Mouse (Mus musculus) MEL (cell line): ENCODE results near the gene Ephx4. TPM values are rescaled to one million over a fixed set of nuclear protein-coding genes. Genes with fewer than 3 reads are reported as not detected.

Source experiments
- DNase-seq: peaks from one replicate; pipeline ENCODE4 v3.0.0; 2011; ENCODE audit warnings: low read depth, low spot score
- H3K27ac ChIP-seq: 2 replicates; pipeline ENCODE4 v1.5.1; 2012; ENCODE audit warnings: low read depth, mild to moderate bottlenecking, control low read depth, low read length, moderate library complexity; ENCODE audit not compliant: control insufficient read depth
- H3K27me3 ChIP-seq, 2 experiments: fragments of 150-350 bp in 1 of 2; sonication (generic) in 1 of 2; 2 replicates each; pipeline ENCODE4 v1.6.1; 2012; ENCODE audit warnings: low read length in 2 of 2, mild to moderate bottlenecking in 2 of 2, improper control_type of control experiment in 1 of 2, moderate library complexity in 1 of 2; ENCODE audit not compliant: insufficient read depth in 2 of 2, control insufficient read depth in 1 of 2
- H3K36me3 ChIP-seq, 2 experiments: 2 replicates each; pipeline ENCODE4 v1.6.1; 2012 to 2014; ENCODE audit warnings: low read length in 2 of 2, improper control_type of control experiment in 1 of 2, inconsistent platforms in 1 of 2, mild to moderate bottlenecking in 1 of 2; ENCODE audit not compliant: insufficient read depth in 2 of 2, control insufficient read depth in 1 of 2
- H3K4me1 ChIP-seq, 2 experiments: fragments of 150-350 bp in 1 of 2; sonication (generic) in 1 of 2; 2 replicates each; pipeline ENCODE4 v1.6.1; 2012; ENCODE audit warnings: low read length in 2 of 2, improper control_type of control experiment in 1 of 2, mild to moderate bottlenecking in 1 of 2; ENCODE audit not compliant: insufficient read depth in 2 of 2, control insufficient read depth in 1 of 2
- H3K4me3 ChIP-seq, 2 experiments: fragments of 150-350 bp in 1 of 2; sonication (generic) in 1 of 2; 2 replicates each; pipeline ENCODE4 v1.5.1; 2012; ENCODE audit warnings: low read depth in 2 of 2, low read length in 2 of 2, mild to moderate bottlenecking in 2 of 2, moderate library complexity in 2 of 2, control low read depth in 1 of 2, improper control_type of control experiment in 1 of 2; ENCODE audit not compliant: control insufficient read depth in 1 of 2, insufficient read depth in 1 of 2
- H3K79me2 ChIP-seq: 2 replicates; pipeline ENCODE4 v1.6.1; 2012; ENCODE audit warnings: mild to moderate bottlenecking, low read length, moderate library complexity; ENCODE audit not compliant: control insufficient read depth, poor library complexity, insufficient read depth
- H3K9ac ChIP-seq: 2 replicates; pipeline ENCODE4 v1.6.1; 2012; ENCODE audit warnings: low read depth, mild to moderate bottlenecking, control low read depth, low read length, moderate library complexity; ENCODE audit not compliant: control insufficient read depth, poor library complexity, severe bottlenecking
- H3K9me3 ChIP-seq: fragments of 150-350 bp; sonication (generic); replicated peaks from 2 replicates; pipeline ENCODE4 v1.6.1; 2012; ENCODE audit warnings: mild to moderate bottlenecking, low read length, improper control_type of control experiment, moderate library complexity; ENCODE audit not compliant: insufficient read depth
- BHLHE40 ChIP-seq: IDR thresholded peaks from 2 replicates; pipeline ENCODE4 v1.6.1; 2012; ENCODE audit warnings: low read depth, mild to moderate bottlenecking, inconsistent platforms, low read length, improper control_type of control experiment, borderline replicate concordance
- CHD1 ChIP-seq: IDR thresholded peaks from 2 replicates; pipeline ENCODE4 v1.6.1; 2012; ENCODE audit warnings: low read depth, mild to moderate bottlenecking, inconsistent platforms, low read length, improper control_type of control experiment
- CHD2 ChIP-seq: IDR thresholded peaks from 2 replicates; pipeline ENCODE4 v1.6.1; 2011; ENCODE audit warnings: low read length, improper control_type of control experiment
- CTCF ChIP-seq, 3 experiments: IDR thresholded peaks in 2 of 3; conservative IDR thresholded peaks in 1 of 3; 2 replicates each; pipeline ENCODE4 v1.5.1; 2011 to 2012; ENCODE audit warnings: low read length in 3 of 3, low read depth in 2 of 3, mild to moderate bottlenecking in 2 of 3, improper control_type of control experiment in 1 of 3, inconsistent platforms in 1 of 3, mixed read lengths in 1 of 3, moderate library complexity in 1 of 3; ENCODE audit not compliant: control insufficient read depth in 1 of 3, insufficient read depth in 1 of 3, poor library complexity in 1 of 3, severe bottlenecking in 1 of 3
- E2F4 ChIP-seq: IDR thresholded peaks from 2 replicates; pipeline ENCODE4 v1.6.1; 2011; ENCODE audit warnings: low read depth, low read length, improper control_type of control experiment, borderline replicate concordance
- ELF1 ChIP-seq: IDR thresholded peaks from 2 replicates; pipeline ENCODE4 v1.6.1; 2014; ENCODE audit warnings: low read depth, mild to moderate bottlenecking, inconsistent platforms, low read length, improper control_type of control experiment, moderate library complexity
- GATA1 ChIP-seq: IDR thresholded peaks from 2 replicates; pipeline ENCODE4 v1.6.1; 2011; ENCODE audit warnings: low read depth, low read length, improper control_type of control experiment
- HCFC1 ChIP-seq: IDR thresholded peaks from 2 replicates; pipeline ENCODE4 v1.6.1; 2012; ENCODE audit warnings: low read depth, mild to moderate bottlenecking, inconsistent platforms, low read length, improper control_type of control experiment, moderate library complexity
- JUND ChIP-seq: IDR thresholded peaks from 2 replicates; pipeline ENCODE4 v1.6.1; 2011; ENCODE audit warnings: low read depth, mild to moderate bottlenecking, improper control_type of control experiment, low read length
- KAT2A ChIP-seq: conservative IDR thresholded peaks from 2 replicates; pipeline ENCODE4 v1.6.1; 2012; ENCODE audit warnings: low read depth, low read length, improper control_type of control experiment, inconsistent platforms
- MAFK ChIP-seq: IDR thresholded peaks from 2 replicates; pipeline ENCODE4 v1.6.1; 2011; ENCODE audit warnings: low read depth, mild to moderate bottlenecking, low read length, improper control_type of control experiment, borderline replicate concordance
- MAX ChIP-seq: IDR thresholded peaks from 2 replicates; pipeline ENCODE4 v1.6.1; 2011; ENCODE audit warnings: low read length, improper control_type of control experiment
- MXI1 ChIP-seq: IDR thresholded peaks from 2 replicates; pipeline ENCODE4 v1.6.1; 2011; ENCODE audit warnings: mild to moderate bottlenecking, low read depth, low read length, improper control_type of control experiment
- MYB ChIP-seq: IDR thresholded peaks from 2 replicates; pipeline ENCODE4 v1.6.1; 2011; ENCODE audit warnings: mild to moderate bottlenecking, low read depth, low read length, improper control_type of control experiment
- MYC ChIP-seq: IDR thresholded peaks from 2 replicates; pipeline ENCODE4 v1.6.1; 2011; ENCODE audit warnings: low read depth, mild to moderate bottlenecking, low read length, improper control_type of control experiment, moderate library complexity
- POLR2A ChIP-seq, 2 experiments: IDR thresholded peaks; 2 replicates each; pipeline ENCODE4 v1.6.1; 2011 to 2012; ENCODE audit warnings: low read length in 2 of 2, mild to moderate bottlenecking in 2 of 2, control low read depth in 1 of 2, improper control_type of control experiment in 1 of 2, low read depth in 1 of 2, moderate library complexity in 1 of 2; ENCODE audit not compliant: control insufficient read depth in 1 of 2, insufficient read depth in 1 of 2, poor library complexity in 1 of 2
- RAD21 ChIP-seq: IDR thresholded peaks from 2 replicates; pipeline ENCODE4 v1.6.1; 2011; ENCODE audit warnings: mild to moderate bottlenecking, low read depth, low read length, improper control_type of control experiment
- RCOR1 ChIP-seq: IDR thresholded peaks from 2 replicates; pipeline ENCODE4 v1.6.1; 2012; ENCODE audit warnings: low read depth, mild to moderate bottlenecking, inconsistent platforms, low read length, improper control_type of control experiment
- TAL1 ChIP-seq: IDR thresholded peaks from 2 replicates; pipeline ENCODE4 v1.6.1; 2012; ENCODE audit warnings: mild to moderate bottlenecking, inconsistent platforms, low read length, moderate library complexity, mixed read lengths
- TBP ChIP-seq: IDR thresholded peaks from 2 replicates; pipeline ENCODE4 v1.8.0; 2011; ENCODE audit warnings: low read depth, low read length, improper control_type of control experiment
- TCF12 ChIP-seq: IDR thresholded peaks from 2 replicates; pipeline ENCODE4 v1.6.1; 2014; ENCODE audit warnings: low read depth, mild to moderate bottlenecking, inconsistent platforms, low read length, improper control_type of control experiment, moderate library complexity
- UBTF ChIP-seq: IDR thresholded peaks from 2 replicates; pipeline ENCODE4 v1.6.1; 2012; ENCODE audit warnings: low read depth, mild to moderate bottlenecking, inconsistent platforms, low read length, improper control_type of control experiment, moderate library complexity, borderline replicate concordance; ENCODE audit not compliant: insufficient read depth
- ZKSCAN1 ChIP-seq: IDR thresholded peaks from 2 replicates; pipeline ENCODE4 v1.6.1; 2012; ENCODE audit warnings: low read depth, mild to moderate bottlenecking, inconsistent platforms, low read length, improper control_type of control experiment, moderate library complexity
- ZMIZ1 ChIP-seq: IDR thresholded peaks from 2 replicates; pipeline ENCODE4 v1.6.1; 2012; ENCODE audit warnings: low read depth, mild to moderate bottlenecking, inconsistent platforms, low read length, improper control_type of control experiment, moderate library complexity
- polyA plus RNA-seq, 2 experiments: library from polyadenylated mRNA; stranded (reverse) in 1 of 2; unstranded in 1 of 2; fragments of >175 nt in 1 of 2; fragments of >200 nt in 1 of 2; gene quantifications; 2 replicates each; pipeline versions ENCODE4 v1.2.1 to v1.2.4; 2012; ENCODE audit warnings: low replicate concordance in 2 of 2, low read depth in 1 of 2; ENCODE audit not compliant: insufficient read length in 2 of 2, insufficient read depth in 1 of 2, missing spikeins in 1 of 2
- total RNA-seq: library from RNA; depleted of rRNA; stranded (reverse); fragments of 300-350 nt; gene quantifications from 2 replicates; pipeline ENCODE4 v1.2.3, GENCODE M21; 2012

The Ephx4 gene
- total and polyA plus RNA-seq, 3 experiments, result 0.39 to 1.4 TPM; not detected in 1

DNA sequence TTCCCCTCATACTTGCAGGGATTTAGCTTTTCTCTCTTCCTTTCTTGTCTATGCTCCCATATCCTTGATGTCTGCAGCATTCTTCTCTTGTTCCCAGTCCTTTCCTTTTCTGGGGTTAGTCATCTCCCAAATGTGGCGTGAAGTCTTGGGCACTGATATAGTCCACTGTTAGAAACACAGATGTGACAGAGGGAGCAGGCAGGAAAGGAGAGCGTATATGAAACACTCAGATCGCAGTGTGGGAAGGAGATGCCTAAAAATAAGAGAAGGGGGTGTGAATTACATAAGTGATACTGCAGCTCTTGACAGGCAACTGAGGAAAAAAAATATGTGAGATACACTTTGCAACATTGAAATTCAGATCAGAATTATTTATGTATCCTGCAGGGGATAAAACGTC lies 2.8 kb downstream of the Ephx4 start:
- no peak for DNase-seq
- Histone ChIP-seq H3K27ac (no peak overlapping the region), H3K4me3 (no peak overlapping the region), H3K4me1 (no peaks in the 10 kb centered on the region), H3K36me3 (no peaks in the 10 kb centered on the region), H3K9me3 (no peaks in the 10 kb centered on the region), H3K9ac (no peak overlapping the region), H3K27me3 (no peaks in the 10 kb centered on the region), H3K79me2 (no peaks in the 10 kb centered on the region)
- TF ChIP-seq CTCF (IDR thresholded peaks at IDR 0.05 in 2 of 3, conservative IDR thresholded peaks at IDR 0.05 in 1 of 3; ENCODE audit: control insufficient read depth in 1 of 3, insufficient read depth in 1 of 3, low read depth in 2 of 3, low read length in 3 of 3, poor library complexity in 1 of 3, severe bottlenecking in 1 of 3) (no peak), RCOR1 (no peak), JUND (no peak), TCF12 (no peak), UBTF (no peak), MYB (no peak), MAFK (no peak), ZKSCAN1 (no peak), POLR2A (IDR thresholded peaks at IDR 0.05; ENCODE audit: control insufficient read depth in 1 of 2, insufficient read depth in 1 of 2, low read depth in 1 of 2, low read length in 2 of 2, poor library complexity in 1 of 2) (no peak), GATA1 (no peak), HCFC1 (no peak), TBP (no peak), ZMIZ1 (no peak), MAX (no peak), TAL1 (no peak), E2F4 (no peak), BHLHE40 (no peak), CHD1 (no peak), ELF1 (no peak), RAD21 (no peak)

DNA sequence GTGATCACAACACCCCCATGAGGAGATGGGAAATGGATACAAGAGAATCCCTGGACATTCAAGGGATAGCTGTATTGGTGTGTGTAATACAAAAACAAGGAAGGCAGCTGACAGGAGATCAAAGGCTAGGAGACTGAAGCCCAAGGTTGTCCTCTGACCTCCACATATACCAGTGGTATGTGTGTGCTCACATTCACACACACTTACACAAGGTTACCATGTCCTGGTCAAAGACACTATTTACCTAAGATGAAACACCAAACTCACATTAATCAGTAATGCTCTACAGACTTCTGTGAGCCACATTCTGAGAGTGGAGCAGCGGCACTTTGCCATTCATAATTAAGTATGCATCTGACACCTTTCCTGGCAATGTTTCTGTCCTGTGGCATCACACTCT lies 7.8 kb downstream of the Ephx4 start:
- no peaks in the 10 kb centered on the region for H3K36me3 ChIP-seq
- H3K27ac ChIP-seq, result no peak overlapping the region
- DNase-seq, result no peak
- H3K9me3 ChIP-seq, result no peaks in the 10 kb centered on the region
- no peaks in the 10 kb centered on the region for H3K27me3 ChIP-seq
- H3K79me2 ChIP-seq, result no peaks in the 10 kb centered on the region
- TF ChIP-seq KAT2A, result no peak
- no peak for TF ChIP-seq CHD1
- no peak for TF ChIP-seq HCFC1
- TF ChIP-seq MXI1, result no peak
- no peak for TF ChIP-seq CHD2
- no peak for TF ChIP-seq MYC
- TF ChIP-seq ELF1, result no peak
- TF ChIP-seq ZMIZ1, result no peak
- H3K4me3 ChIP-seq, result no peak overlapping the region
- H3K9ac ChIP-seq, result no peak overlapping the region
- no peaks in the 10 kb centered on the region for H3K4me1 ChIP-seq
